In genomic region chr12:4768492-4769332, GRCm38 (mm10) we compare ENCODE assay signal across 8 mouse cellular contexts. TPM values are rescaled to one million over a fixed set of nuclear protein-coding genes. Genes with fewer than 3 reads are reported as not detected.
DNase-seq lines count a peak whose midpoint lies in the region; ATAC-seq and TF ChIP-seq lines count a peak whose summit lies in the region.

Gene Pfn4 (plus strand): TSS chr12:4769022.
Gene Fam228b (minus strand): TSS chr12:4769267.

- no peaks in the 10 kb centered on the region for H3K9me3 ChIP-seq in lung, embryonic 14.5 days (ENCODE audit: low read depth, low read length)

- ATAC-seq in frontal cortex, adult (ENCODE audit: low TSS enrichment): peak; percentile 99
- peak; percentile 93 to 98 for ATAC-seq in hematopoietic stem cell, adult 5-6 weeks (replicated peaks in 1 of 2; ENCODE audit: insufficient read depth in 1 of 2, low FRiP score in 2 of 2, low TSS enrichment in 1 of 2, low read depth in 1 of 2, poor library complexity in 2 of 2, severe bottlenecking in 2 of 2)
- ATAC-seq in lung, embryonic 14.5 days (ENCODE audit: insufficient read depth): peak; percentile 100
- peak; percentile 89 for ATAC-seq in neutrophil, adult 5-6 weeks (ENCODE audit: extremely low read depth, insufficient number of reproducible peaks, low FRiP score, poor library complexity, severe bottlenecking)

- WGBS in lung, embryonic 14.5 days: 3% methylated on average over 61 of the region's 61 CpGs

- peak within 1 kb of the TSS; percentile 84 for H3K27ac ChIP-seq in lung, embryonic 14.5 days (ENCODE audit: low read depth)

- TF ChIP-seq CTCF in lung, embryonic 14.5 days (IDR thresholded peaks at IDR 0.05; ENCODE audit: low read depth): peak; percentile 83

- H3K4me3 ChIP-seq in lung, embryonic 14.5 days (ENCODE audit: low read depth, low read length): peak within 1 kb of the TSS; percentile 61

- peak; percentile 97 for DNase-seq in Muller cell, postnatal 12 days (ENCODE audit: inconsistent ontology term)
- DNase-seq in cerebellum, adult 9-10 months: peak; percentile 97
- DNase-seq in layer of hippocampus, adult 8-10 months (ENCODE audit: low spot score in 2 of 2): peak; percentile 94 to 99
- DNase-seq in lung, embryonic 14.5 days: peak; percentile 98
- peak; percentile 98 for DNase-seq in testis, postnatal 14 days (ENCODE audit: low spot score)

- H3K4me2 ChIP-seq in lung, embryonic 14.5 days: peak within 1 kb of the TSS; percentile 79

- peak within 1 kb of the TSS; percentile 83 for H3K9ac ChIP-seq in lung, embryonic 14.5 days

- no peaks in the 10 kb centered on the region for H3K36me3 ChIP-seq in lung, embryonic 14.5 days (ENCODE audit: insufficient read depth)

- no peaks in the 10 kb centered on the region for H3K27me3 ChIP-seq in lung, embryonic 14.5 days (ENCODE audit: insufficient read depth, low read length)

- no peaks in the 10 kb centered on the region for H3K4me1 ChIP-seq in lung, embryonic 14.5 days (ENCODE audit: insufficient read depth)

RNA-seq across cellular contexts. Expression of gene Pfn4, which starts in this region (rescaled TPM):
- 1.5 and 3.5 TPM in 2 replicates for total RNA-seq in hematopoietic stem cell, adult 5-6 weeks (2017)
- 10 to 100 TPM in 3 of 4 experiments, 1 to 10 TPM in 1; 9.4 to 14.5 (median 11.7) TPM for total RNA-seq in layer of hippocampus, adult 8-10 months (2022)
- polyA plus RNA-seq in lung, embryonic 14.5 days (2014; fragmentation: Nextera tagmentation; extraction: Ambion mirVana): 2.1 and 2.5 TPM in 2 replicates
- not detected in 2 replicates for total RNA-seq in neutrophil, adult 5-6 weeks (2017)

RNA-seq across cellular contexts. Expression of gene Fam228b, which starts in this region (rescaled TPM):
- total RNA-seq in hematopoietic stem cell, adult 5-6 weeks (2017): 0.79 and 3.5 TPM in 2 replicates
- total RNA-seq in layer of hippocampus, adult 8-10 months (2022): 10 to 100 TPM; 19.2 to 30.0 (median 27.3) TPM
- 1.4 and 1.6 TPM in 2 replicates for polyA plus RNA-seq in lung, embryonic 14.5 days (2014; fragmentation: Nextera tagmentation; extraction: Ambion mirVana)
- total RNA-seq in neutrophil, adult 5-6 weeks (2017): 0.49 and 0.70 TPM in 2 replicates

Comparison
In these comparisons a context has a peak if more than half of its experiments do, and no peak if none do; other contexts are left out.
1. Peak in every context shown above with its lines: DNase-seq, ATAC-seq, H3K4me3 ChIP-seq and H3K27ac ChIP-seq.
2. Peak in ATAC-seq in neutrophil, adult 5-6 weeks; RNA of the genes that start here not detected or under 1 TPM.